9 mouse cellular contexts compared by ENCODE assay signal in the genomic region with DNA sequence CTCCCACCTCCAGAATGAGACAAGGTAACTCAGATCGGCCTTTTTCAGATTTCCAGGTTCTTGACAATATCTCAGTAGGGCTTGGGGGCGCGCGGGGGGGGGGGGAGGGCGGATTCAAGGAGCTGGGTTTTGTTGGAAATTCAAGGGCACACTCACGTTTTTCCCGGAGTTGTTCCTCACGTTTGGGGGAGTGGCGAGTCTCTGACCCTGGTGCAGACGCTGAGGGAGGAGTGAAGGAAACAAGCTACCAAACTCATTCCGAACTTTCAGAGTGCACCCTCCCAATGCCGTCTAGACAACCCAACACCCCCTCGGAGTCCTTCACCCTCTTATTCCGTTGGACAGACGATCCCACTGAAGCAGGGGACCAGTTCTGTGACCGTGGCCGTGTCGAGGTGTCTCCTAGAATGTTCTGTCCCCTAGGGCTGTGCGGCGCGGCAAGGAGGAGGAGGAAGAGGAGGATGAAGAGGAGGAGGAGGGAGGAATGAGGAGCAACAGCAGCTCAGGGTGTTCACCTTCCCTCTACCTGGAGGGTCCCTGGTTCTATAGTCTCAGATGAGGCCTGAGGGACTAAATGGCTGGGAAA. TPM values are rescaled to one million over a fixed set of nuclear protein-coding genes. Genes with fewer than 3 reads are reported as not detected.
DNase-seq lines count a peak whose midpoint lies in the region; ATAC-seq and TF ChIP-seq lines count a peak whose summit lies in the region.
"Had no signal": no experiment of that assay in that cellular context is flagged by ENCODE, and none has a peak within 500 bp of the region (broad histone marks: within the 10 kb centered on the region; RNA-seq: fewer than 3 reads in every experiment).

No protein-coding gene starts in this region.

- peaks cover 72% of the 10 kb centered on the region for H3K4me1 ChIP-seq in E14TG2a.4 (replicated peaks; ENCODE audit: low read depth, low read length)
- H3K4me1 ChIP-seq in heart, postnatal 0 days (ENCODE audit: control insufficient read depth, insufficient read depth): peaks cover 17% of the 10 kb centered on the region
- no peaks in the 10 kb centered on the region for H3K4me1 ChIP-seq in liver, embryonic 15.5 days (replicated peaks)

- H3K4me2 ChIP-seq in heart, postnatal 0 days (ENCODE audit: low read depth, low read length): peak overlapping the region; percentile 61
- peak overlapping the region; percentile 50 for H3K4me2 ChIP-seq in liver, embryonic 15.5 days

- peak; percentile 11 for DNase-seq in embryo, embryonic 11 days
- no peak for DNase-seq in embryo, embryonic 9.5 days (ENCODE audit: extremely low spot score)
- no peak for DNase-seq in heart, postnatal 0 days (ENCODE audit: low spot score)
- no peak for DNase-seq in left cerebral cortex, postnatal 14 days (ENCODE audit: low spot score in 2 of 2)
- no peak for DNase-seq in gastrocnemius, postnatal 10 days
- no peak for DNase-seq in gastrocnemius, postnatal 36 days
- DNase-seq: lung, adult 18-20 months had no signal

- H3K9ac ChIP-seq in heart, postnatal 0 days (replicated peaks; ENCODE audit: low read depth, low read length): no peak overlapping the region
- H3K9ac ChIP-seq in liver, embryonic 15.5 days: no peak overlapping the region

- no peak overlapping the region for H3K27ac ChIP-seq in heart, postnatal 0 days (ENCODE audit: low read depth)
- H3K27ac ChIP-seq in liver, embryonic 15.5 days (replicated peaks): no peak overlapping the region

- intact Hi-C loops in left cerebral cortex, postnatal 14 days (cut with DNase I): no loop called here
- intact Hi-C loops in gastrocnemius, postnatal 36 days (cut with DNase I): no loop called here

- H3K36me3 ChIP-seq in E14TG2a.4 (ENCODE audit: insufficient read depth, low read length): peaks cover 17% of the 10 kb centered on the region
- no peaks in the 10 kb centered on the region for H3K36me3 ChIP-seq in heart, postnatal 0 days (replicated peaks; ENCODE audit: control insufficient read depth, insufficient read depth, low read length)
- H3K36me3 ChIP-seq in liver, embryonic 15.5 days (replicated peaks): no peaks in the 10 kb centered on the region

- no peak for ATAC-seq in heart, postnatal 0 days (ENCODE audit: insufficient read depth, low read depth)
- no peak for ATAC-seq in liver, embryonic 15.5 days (ENCODE audit: insufficient read depth)

- H3K27me3 ChIP-seq in E14TG2a.4 (ENCODE audit: insufficient read depth, low read length): peaks cover 6% of the 10 kb centered on the region; the same call in 1 of the 2 replicates
- peaks cover 91% of the 10 kb centered on the region for H3K27me3 ChIP-seq in heart, postnatal 0 days (ENCODE audit: control insufficient read depth, insufficient read depth, low read length)
- H3K27me3 ChIP-seq in liver, embryonic 15.5 days: peaks cover 86% of the 10 kb centered on the region

- no peak for TF ChIP-seq EP300 in heart, postnatal 0 days (IDR thresholded peaks at IDR 0.05; ENCODE audit: low read depth)

- 7% methylated on average over 20 of the region's 21 CpGs for WGBS in heart, postnatal 0 days
- 5% methylated on average over 21 of the region's 21 CpGs for WGBS in liver, embryonic 15.5 days (ENCODE audit: insufficient replicate concordance)

- TF ChIP-seq CTCF in E14TG2a.4 (conservative IDR thresholded peaks at IDR 0.05; ENCODE audit: low read length): no peak
- no peak for TF ChIP-seq CTCF in heart, postnatal 0 days (IDR thresholded peaks at IDR 0.05; ENCODE audit: low read depth)

- H3K9me3 ChIP-seq in E14TG2a.4 (ENCODE audit: low read length): no peaks in the 10 kb centered on the region
- H3K9me3 ChIP-seq in heart, postnatal 0 days (replicated peaks; ENCODE audit: control insufficient read depth, low read length): no peaks in the 10 kb centered on the region
- no peaks in the 10 kb centered on the region for H3K9me3 ChIP-seq in liver, embryonic 15.5 days (replicated peaks)

- H3K4me3 ChIP-seq in E14TG2a.4 (replicated peaks; ENCODE audit: low read length): peak overlapping the region; percentile 89
- peak overlapping the region; percentile 41 for H3K4me3 ChIP-seq in heart, postnatal 0 days (ENCODE audit: low read depth, low read length)
- peak overlapping the region; percentile 21 for H3K4me3 ChIP-seq in liver, embryonic 15.5 days (replicated peaks)

RNA-seq across cellular contexts. Expression of gene Nr5a2, which starts 8.2 kb away (rescaled TPM):
- total RNA-seq in heart, postnatal 0 days (2014; rRNA removed; ENCODE audit: low replicate concordance): 1.2 and 1.6 TPM in 2 replicates
- 0.29 and 0.45 TPM in 2 replicates for polyA plus RNA-seq in heart, postnatal 0 days (2015; fragmentation: Nextera tagmentation; extraction: Ambion mirVana)
- 2.2 and 2.4 TPM in 2 replicates for polyA plus RNA-seq in liver, embryonic 15.5 days (2015; fragmentation: Nextera tagmentation; extraction: Ambion mirVana)
- total RNA-seq in left cerebral cortex, postnatal 14 days (2021): under 1 TPM; 0.11 to 0.90 TPM
- 1 to 10 TPM; 2.3 to 4.3 TPM for total RNA-seq in gastrocnemius, postnatal 10 days (2021)
- total RNA-seq in gastrocnemius, postnatal 36 days (2021): under 1 TPM; 0.18 to 0.37 TPM

Comparison
In these comparisons a context has a peak if more than half of its experiments do, and no peak if none do; other contexts are left out.
1. H3K4me3 ChIP-seq: peak in every context shown above with its lines; median percentile 89 in E14TG2a.4; 41 in heart, postnatal 0 days; 21 in liver, embryonic 15.5 days.